ENCODE assay signal across 9 mouse cellular contexts in genomic region chr4:148625756-148626622, GRCm38 (mm10). TPM values are rescaled to one million over a fixed set of nuclear protein-coding genes. Genes with fewer than 3 reads are reported as not detected.
DNase-seq lines count a peak whose midpoint lies in the region; ATAC-seq and TF ChIP-seq lines count a peak whose summit lies in the region.
"Had no signal": no experiment of that assay in that cellular context is flagged by ENCODE, and none has a peak within 500 bp of the region (broad histone marks: within the 10 kb centered on the region; RNA-seq: fewer than 3 reads in every experiment).

No protein-coding gene starts in this region.

- H3K9me3 ChIP-seq in hindbrain, embryonic 16.5 days (ENCODE audit: control insufficient read depth, low read length): no peaks in the 10 kb centered on the region
- no peaks in the 10 kb centered on the region for H3K9me3 ChIP-seq in liver, embryonic 11.5 days (ENCODE audit: control insufficient read depth, low read length)

- TF ChIP-seq CTCF in embryonic fibroblast, embryonic 13.5 days (IDR thresholded peaks at IDR 0.05; ENCODE audit: borderline replicate concordance, insufficient read depth, low read length): no peak

- under 1% methylated on average over 56 of the region's 57 CpGs for WGBS in hindbrain, embryonic 16.5 days
- under 1% methylated on average over 57 of the region's 57 CpGs for WGBS in liver, embryonic 11.5 days

- peaks cover 50% of the 10 kb centered on the region for H3K79me2 ChIP-seq in myocyte (ENCODE audit: control insufficient read depth, insufficient read depth)

- peak; percentile 28 to 36 for DNase-seq in layer of hippocampus, postnatal 25 days (ENCODE audit: extremely low spot score in 1 of 2, low spot score in 1 of 2)
- no peak for DNase-seq in layer of hippocampus, adult 8-10 months (ENCODE audit: low spot score in 2 of 2)
- peak; percentile 54 for DNase-seq in NIH3T3 (ENCODE audit: low read depth)
- DNase-seq in liver, embryonic 11.5 days (ENCODE audit: low spot score): no peak
- no peak for DNase-seq in Muller cell, postnatal 12 days (ENCODE audit: inconsistent ontology term)

- no peaks in the 10 kb centered on the region for H3K27me3 ChIP-seq in hindbrain, embryonic 16.5 days (replicated peaks; ENCODE audit: control insufficient read depth, insufficient read depth, low read length)
- H3K27me3 ChIP-seq in liver, embryonic 11.5 days (replicated peaks; ENCODE audit: control insufficient read depth, insufficient read depth, low read length): no peaks in the 10 kb centered on the region
- H3K27me3 ChIP-seq in myocyte (ENCODE audit: control insufficient read depth, insufficient read depth, insufficient read length): no peaks in the 10 kb centered on the region

- H3K27ac ChIP-seq in embryonic fibroblast, embryonic 13.5 days (ENCODE audit: insufficient read depth, low read length): peak overlapping the region; percentile 63
- H3K27ac ChIP-seq in hindbrain, embryonic 16.5 days (ENCODE audit: low read depth, low read length): peak overlapping the region; percentile 94
- H3K27ac ChIP-seq in liver, embryonic 11.5 days (ENCODE audit: low read depth, low read length): peak overlapping the region; percentile 85

- H3K4me1 ChIP-seq in embryonic fibroblast, embryonic 13.5 days (ENCODE audit: control insufficient read depth, insufficient read depth, low read length): peaks cover 10% of the 10 kb centered on the region; the same call in 1 of the 2 replicates
- peaks cover 6% of the 10 kb centered on the region for H3K4me1 ChIP-seq in hindbrain, embryonic 16.5 days (ENCODE audit: control insufficient read depth, insufficient read depth, low read depth, low read length)
- H3K4me1 ChIP-seq in liver, embryonic 11.5 days (replicated peaks; ENCODE audit: control insufficient read depth, insufficient read depth, low read length): peaks cover 20% of the 10 kb centered on the region

- peak overlapping the region; percentile 93 for H3ac ChIP-seq in myocyte (ENCODE audit: control insufficient read depth, insufficient read length)

- peak; percentile 66 for ATAC-seq in hindbrain, embryonic 16.5 days
- peak; percentile 62 for ATAC-seq in liver, embryonic 11.5 days (replicated peaks; ENCODE audit: low FRiP score)

- peak overlapping the region; percentile 91 for H3K4me3 ChIP-seq in embryonic fibroblast, embryonic 13.5 days (ENCODE audit: insufficient read depth, low read length)
- H3K4me3 ChIP-seq in hindbrain, embryonic 16.5 days (ENCODE audit: low read length): peak overlapping the region; percentile 89
- peak overlapping the region; percentile 82 for H3K4me3 ChIP-seq in liver, embryonic 11.5 days (ENCODE audit: low read depth, low read length)
- peak overlapping the region; percentile 99 for H3K4me3 ChIP-seq in myocyte

- H3K9ac ChIP-seq in hindbrain, embryonic 16.5 days (ENCODE audit: low read depth, low read length): peak overlapping the region; percentile 98
- peak overlapping the region; percentile 97 for H3K9ac ChIP-seq in liver, embryonic 11.5 days (ENCODE audit: low read depth, low read length)

- H3K36me3 ChIP-seq in hindbrain, embryonic 16.5 days (ENCODE audit: control insufficient read depth, insufficient read depth, low read length): peaks cover 24% of the 10 kb centered on the region
- peaks cover 32% of the 10 kb centered on the region for H3K36me3 ChIP-seq in liver, embryonic 11.5 days (ENCODE audit: control insufficient read depth, insufficient read depth, low read length)
- peaks cover 37% of the 10 kb centered on the region for H3K36me3 ChIP-seq in myocyte (ENCODE audit: control insufficient read depth, insufficient read depth)

- TF ChIP-seq POLR2A in embryonic fibroblast, embryonic 13.5 days (IDR thresholded peaks at IDR 0.05; ENCODE audit: low read depth, low read length): peak; percentile 39; the same call in 1 of the 2 replicates
- TF ChIP-seq POLR2A in myocyte (IDR thresholded peaks at IDR 0.05; ENCODE audit: insufficient read length, low read depth): no peak

- peak overlapping the region; percentile 64 for H3K4me2 ChIP-seq in hindbrain, embryonic 16.5 days (ENCODE audit: low read length)
- peak overlapping the region; percentile 87 for H3K4me2 ChIP-seq in liver, embryonic 11.5 days
- H3K4me2 ChIP-seq in myocyte (ENCODE audit: low read depth): peak overlapping the region; percentile 78

TF ChIP-seq in myocyte, 11 proteins besides CTCF, POLR2A, EP300 and RAD21:
- TF ChIP-seq SRF (IDR thresholded peaks at IDR 0.05; ENCODE audit: control insufficient read depth, insufficient read length, low read depth) (no peak), TCF3 (IDR thresholded peaks at IDR 0.05; ENCODE audit: insufficient read length, low read depth) (no peak), REST (IDR thresholded peaks at IDR 0.05; ENCODE audit: insufficient read depth, insufficient read length) (no peak), MYOG (IDR thresholded peaks at IDR 0.05; ENCODE audit: control insufficient read depth in 1 of 3, insufficient read depth in 1 of 3, insufficient read length in 2 of 3, low read depth in 2 of 3) (no peak), POLR2AphosphoS2 (IDR thresholded peaks at IDR 0.05; ENCODE audit: insufficient read length, low read depth) (no peak), USF1 (IDR thresholded peaks at IDR 0.05; ENCODE audit: low read depth) (no peak), E2F4 (IDR thresholded peaks at IDR 0.05; ENCODE audit: insufficient read depth) (no peak), TCF12 (IDR thresholded peaks at IDR 0.05; ENCODE audit: insufficient read depth, poor library complexity, severe bottlenecking) (no peak), MAX (IDR thresholded peaks at IDR 0.05; ENCODE audit: low read depth) (no peak), MYOD1 (IDR thresholded peaks at IDR 0.05; ENCODE audit: control insufficient read depth in 1 of 3, insufficient read length in 2 of 3, low read depth in 2 of 3) (no peak)

RNA-seq across cellular contexts. Expression of gene Tardbp, which starts 0.8 kb away (rescaled TPM):
- 100 to 1,000 TPM; 188 to 216 TPM for total RNA-seq in layer of hippocampus, postnatal 25 days (2021)
- total RNA-seq in layer of hippocampus, adult 8-10 months (2022): 100 to 1,000 TPM; 172 to 235 (median 219) TPM
- 404 and 424 TPM in 2 replicates for polyA plus RNA-seq in embryonic fibroblast, embryonic 13.5 days (2011; ENCODE audit: insufficient read length, low read depth, missing spikeins)
- 157 and 162 TPM in 2 replicates for polyA plus RNA-seq in hindbrain, embryonic 16.5 days (2015; fragmentation: Nextera tagmentation; extraction: Ambion mirVana)
- polyA plus RNA-seq in liver, embryonic 11.5 days (2014; fragmentation: Nextera tagmentation; extraction: Ambion mirVana): 226 and 230 TPM in 2 replicates
- polyA plus RNA-seq in myocyte (2012; fragmentation: generic; extraction: Trizol): 109 TPM

RNA-seq across cellular contexts. Expression of gene Gm572, which starts 17.1 kb away (rescaled TPM):
- not detected for total RNA-seq in layer of hippocampus, postnatal 25 days (2021)
- total RNA-seq in layer of hippocampus, adult 8-10 months (2022): not detected
- polyA plus RNA-seq in embryonic fibroblast, embryonic 13.5 days (2011; ENCODE audit: insufficient read length, low read depth, missing spikeins): not detected in 2 replicates
- not detected in 2 replicates for polyA plus RNA-seq in hindbrain, embryonic 16.5 days (2015; fragmentation: Nextera tagmentation; extraction: Ambion mirVana)
- not detected in 2 replicates for polyA plus RNA-seq in liver, embryonic 11.5 days (2014; fragmentation: Nextera tagmentation; extraction: Ambion mirVana)
- 0.16 TPM for polyA plus RNA-seq in myocyte (2012; fragmentation: generic; extraction: Trizol)
- polyA plus RNA-seq: frontal cortex, adult 2 months had no signal

RNA-seq across cellular contexts. Expression of gene Masp2, which starts 23.6 kb away (rescaled TPM):
- total RNA-seq in layer of hippocampus, postnatal 25 days (2021): 1 to 10 TPM; 3.0 to 3.9 TPM
- total RNA-seq in layer of hippocampus, adult 8-10 months (2022): 1 to 10 TPM; 1.1 to 5.5 (median 2.9) TPM
- not detected in 2 replicates for polyA plus RNA-seq in embryonic fibroblast, embryonic 13.5 days (2011; ENCODE audit: insufficient read length, low read depth, missing spikeins)
- 0.72 and 0.95 TPM in 2 replicates for polyA plus RNA-seq in hindbrain, embryonic 16.5 days (2015; fragmentation: Nextera tagmentation; extraction: Ambion mirVana)
- 5.0 and 6.8 TPM in 2 replicates for polyA plus RNA-seq in liver, embryonic 11.5 days (2014; fragmentation: Nextera tagmentation; extraction: Ambion mirVana)
- polyA plus RNA-seq in myocyte (2012; fragmentation: generic; extraction: Trizol): 0.43 TPM

RNA-seq across cellular contexts. Expression of gene Srm, which starts 34.7 kb away (rescaled TPM):
- total RNA-seq in layer of hippocampus, postnatal 25 days (2021): 10 to 100 TPM; 70.5 to 78.1 TPM
- total RNA-seq in layer of hippocampus, adult 8-10 months (2022): 10 to 100 TPM; 66.5 to 78.3 (median 72.2) TPM
- 110 and 114 TPM in 2 replicates for polyA plus RNA-seq in embryonic fibroblast, embryonic 13.5 days (2011; ENCODE audit: insufficient read length, low read depth, missing spikeins)
- 179 and 186 TPM in 2 replicates for polyA plus RNA-seq in hindbrain, embryonic 16.5 days (2015; fragmentation: Nextera tagmentation; extraction: Ambion mirVana)
- 510 and 529 TPM in 2 replicates for polyA plus RNA-seq in liver, embryonic 11.5 days (2014; fragmentation: Nextera tagmentation; extraction: Ambion mirVana)
- 103 TPM for polyA plus RNA-seq in myocyte (2012; fragmentation: generic; extraction: Trizol)

Comparison
In these comparisons a context has a peak if more than half of its experiments do, and no peak if none do; other contexts are left out.
1. DNase-seq: peak in layer of hippocampus, postnatal 25 days (2 of 2) and NIH3T3 (single experiment); none in layer of hippocampus, adult 8-10 months (0 of 2), liver, embryonic 11.5 days (single experiment) and Muller cell, postnatal 12 days (single experiment).
2. Peak in every context shown above with its lines, with median percentiles within 50 percentile points of each other: H3K27ac ChIP-seq, H3K4me3 ChIP-seq and H3K4me2 ChIP-seq.